Mouse (Mus musculus): Measurements from ENCODE around the gene G6pc3.

GRCm38 (mm10) chr11:102142355-102142754 is 47.1 kb upstream of the G6pc3 start:
- no peak for TF ChIP-seq POLR2A (IDR thresholded peaks at IDR 0.05; ENCODE audit: insufficient read depth, low read length)
- no peak for TF ChIP-seq CTCF (IDR thresholded peaks at IDR 0.05; ENCODE audit: low read depth, low read length)

Measured in ES-Bruce4 (cell line).